Mouse (Mus musculus): ENCODE measurements around the gene Rnf207. TPM values are rescaled to one million over a fixed set of nuclear protein-coding genes. Genes with fewer than 3 reads are reported as not detected.

The Rnf207 gene
- total RNA-seq, 2 experiments from 2014 or later, result 10.2 to 17.0 TPM

- intact Hi-C loops (cut with DNase I), result no loop called here
- DNase-seq (ENCODE audit: low spot score in 2 of 2), result no peak
Measured at GRCm38 (mm10) chr4:152260451-152260850, 58.3 kb downstream of the Rnf207 start.

GRCm38 (mm10) chr4:152257070-152257469, 61.7 kb downstream of the Rnf207 start:
- intact Hi-C loops (cut with DNase I), result no loop called here
- DNase-seq (ENCODE audit: low spot score in 2 of 2), result peak; percentile 72 to 80

Other genes starting within 250 kb of the Rnf207 start
- 10 to 100 TPM; 82.5 to 84.4 TPM for gene Plekhg5, start 246.5 kb downstream of the Rnf207 start, total RNA-seq (2021)
- 10 to 100 TPM in 1 of 2 experiments, 1 to 10 TPM in 1; 8.7 to 10.1 TPM for gene Tnfrsf25, start 203.1 kb downstream of the Rnf207 start, total RNA-seq (2021)
- 1 to 10 TPM; 1.4 to 2.0 TPM for gene Espn, start 166.6 kb downstream of the Rnf207 start, total RNA-seq (2021)
- not detected for gene Hes2, start 160.1 kb downstream of the Rnf207 start, total RNA-seq (2021)
- gene Acot7, start 140.9 kb downstream of the Rnf207 start, total RNA-seq (2021), result 100 to 1,000 TPM; 295 to 323 TPM
- 10 to 100 TPM; 28.0 to 31.2 TPM for gene Gpr153, start 44.8 kb downstream of the Rnf207 start, total RNA-seq (2021)
- under 1 TPM in 1 of 2 experiments, not detected in 1; 0.35 TPM for gene Hes3, start 27.3 kb downstream of the Rnf207 start, total RNA-seq (2021)
- 10 to 100 TPM; 45.9 to 47.8 TPM for gene Icmt, start 21.8 kb downstream of the Rnf207 start, total RNA-seq (2021)
- gene Rpl22, start 6.7 kb upstream of the Rnf207 start, total RNA-seq (2021), result 100 to 1,000 TPM; 161 to 162 TPM
- gene Chd5, start 19.7 kb upstream of the Rnf207 start, total RNA-seq (2021), result 100 to 1,000 TPM; 162 to 195 TPM
- gene Nphp4, start 157.7 kb upstream of the Rnf207 start, total RNA-seq (2021), result 10 to 100 TPM; 18.2 to 20.3 TPM
- gene Kcnab2, start 158.9 kb upstream of the Rnf207 start, total RNA-seq (2021), result 100 to 1,000 TPM; 380 to 388 TPM